Mouse (Mus musculus) cortical plate, adult 2 months (tissue): ENCODE measurements around the gene Mlycd.

Source experiments
- CTCF ChIP-seq: fragments of 200-500 bp; IDR thresholded peaks from 2 replicates; pipeline ENCODE4 v1.5.1; 2011; ENCODE audit warnings: mild to moderate bottlenecking, control low read depth, low read length; ENCODE audit not compliant: insufficient read depth; ENCODE audit errors: extremely low read depth
- POLR2A ChIP-seq: fragments of 200-500 bp; IDR thresholded peaks from 2 replicates; pipeline ENCODE4 v1.6.1; 2011; ENCODE audit warnings: mild to moderate bottlenecking, low read length, control low read depth; ENCODE audit not compliant: insufficient read depth; ENCODE audit errors: extremely low read depth

GRCm38 (mm10) chr8:119425533-119425932, 30.9 kb downstream of the Mlycd start:
- TF ChIP-seq POLR2A: no peak
- no peak for TF ChIP-seq CTCF
